Mouse (Mus musculus) cerebellum, adult 2 months (tissue): ENCODE data around the gene C330021F23Rik. TPM values are rescaled to one million over a fixed set of nuclear protein-coding genes. Genes with fewer than 3 reads are reported as not detected.

Source experiments
- DNase-seq, 2 experiments: peaks; one replicate each; pipeline ENCODE4 v3.0.0; 2021
- H3K27ac ChIP-seq: fragments of 200-500 bp; 2 replicates; pipeline ENCODE4 v1.5.1; 2012; ENCODE audit warnings: low read length, control low read depth, inconsistent platforms; ENCODE audit not compliant: insufficient read depth
- H3K27me3 ChIP-seq: fragments of 200-500 bp; 2 replicates; pipeline ENCODE4 v1.6.1; 2012; ENCODE audit warnings: inconsistent platforms, mild to moderate bottlenecking, low read length, moderate library complexity; ENCODE audit not compliant: control insufficient read depth, insufficient read depth
- H3K4me1 ChIP-seq: fragments of 200-500 bp; 2 replicates; pipeline ENCODE4 v1.6.1; 2011; ENCODE audit warnings: low read length; ENCODE audit not compliant: control insufficient read depth, insufficient read depth
- H3K4me3 ChIP-seq: fragments of 200-500 bp; replicated peaks from 2 replicates; pipeline ENCODE3; 2011; ENCODE audit warnings: mild to moderate bottlenecking, low read depth, low read length, control low read depth; ENCODE audit not compliant: insufficient read depth
- CTCF ChIP-seq: fragments of 200-500 bp; IDR thresholded peaks from 2 replicates; pipeline ENCODE4 v1.5.1; 2011; ENCODE audit warnings: low read depth, mild to moderate bottlenecking, control low read depth, low read length, moderate library complexity, borderline replicate concordance; ENCODE audit not compliant: insufficient read depth
- POLR2A ChIP-seq: fragments of 200-500 bp; IDR thresholded peaks from 2 replicates; pipeline ENCODE4 v1.6.1; 2011; ENCODE audit warnings: low read length, control low read depth, borderline replicate concordance; ENCODE audit not compliant: insufficient read depth
- WGBS: fragments of 180-500 bp; shearing (Covaris S2); methylation state at CpG from one replicate; pipeline ENCODE4 v1.1.7; 2018; 5-methylcytosine and 5-hydroxymethylcytosine counted together
- polyA plus RNA-seq: library from polyadenylated mRNA; depleted of rRNA; stranded (reverse); fragments of >200 nt; gene quantifications from 2 replicates; pipeline ENCODE4 v1.2.3, GENCODE M21; 2012

Gene C330021F23Rik
- polyA plus RNA-seq, 1 experiment, result 0.28 TPM

- DNase-seq, result peak in 1 of 2 experiments; percentile 40
- WGBS, result 13% methylated on average over 3 of the region's 3 CpGs
- Histone ChIP-seq H3K4me3 (no peak overlapping the region), H3K27ac (no peak overlapping the region), H3K27me3 (no peaks in the 10 kb centered on the region), H3K4me1 (peaks cover 5% of the 10 kb centered on the region)
- no peak for TF ChIP-seq CTCF
- TF ChIP-seq POLR2A, result no peak
Measured at GRCm38 (mm10) chr8:3593470-3593869, 25.7 kb downstream of the C330021F23Rik start.

- Histone ChIP-seq H3K27me3 (no peaks in the 10 kb centered on the region), H3K27ac (no peak overlapping the region), H3K4me3 (no peak overlapping the region), H3K4me1 (peaks cover 5% of the 10 kb centered on the region)
- TF ChIP-seq POLR2A (no peak), CTCF (no peak)
- no peak for DNase-seq
- WGBS, result 87% methylated on average over 2 of the region's 2 CpGs
Measured at GRCm38 (mm10) chr8:3594466-3594865, 26.7 kb downstream of the C330021F23Rik start.

DNA sequence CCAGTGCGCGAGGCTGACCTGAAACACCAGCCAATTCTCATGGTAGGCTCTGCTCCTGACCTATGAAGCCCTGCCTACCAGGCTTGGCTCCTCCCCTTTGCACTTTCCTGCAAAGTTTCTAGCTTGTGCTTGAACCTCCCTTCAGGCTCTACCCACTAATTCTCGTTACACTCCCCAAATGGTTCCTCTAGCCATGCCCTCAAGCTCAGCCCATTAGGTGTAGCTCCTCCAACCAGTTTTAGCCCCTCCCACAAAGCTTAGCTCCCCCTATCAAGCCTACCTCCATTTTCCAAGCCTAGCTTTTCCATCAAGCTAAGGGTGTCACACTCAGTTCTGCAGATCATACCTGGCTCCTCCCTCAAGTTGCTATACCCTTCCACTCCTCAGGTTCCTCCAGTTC lies 30.3 kb downstream of the C330021F23Rik start:
- peaks cover 5% of the 10 kb centered on the region for H3K4me1 ChIP-seq
- DNase-seq, result no peak
- H3K27ac ChIP-seq, result no peak overlapping the region
- TF ChIP-seq CTCF (no peak), POLR2A (no peak)
- H3K4me3 ChIP-seq, result no peak overlapping the region
- 69% methylated on average over 3 of the region's 3 CpGs for WGBS
- no peaks in the 10 kb centered on the region for H3K27me3 ChIP-seq

- Histone ChIP-seq H3K4me3 (no peak overlapping the region), H3K4me1 (no peaks in the 10 kb centered on the region), H3K27ac (no peak overlapping the region), H3K27me3 (no peaks in the 10 kb centered on the region)
- WGBS, result 70% methylated on average over 1 of the region's 1 CpGs
- TF ChIP-seq POLR2A, result no peak
- TF ChIP-seq CTCF, result no peak
- DNase-seq, result no peak
Measured at GRCm38 (mm10) chr8:3599219-3599618, 31.4 kb downstream of the C330021F23Rik start.

DNA sequence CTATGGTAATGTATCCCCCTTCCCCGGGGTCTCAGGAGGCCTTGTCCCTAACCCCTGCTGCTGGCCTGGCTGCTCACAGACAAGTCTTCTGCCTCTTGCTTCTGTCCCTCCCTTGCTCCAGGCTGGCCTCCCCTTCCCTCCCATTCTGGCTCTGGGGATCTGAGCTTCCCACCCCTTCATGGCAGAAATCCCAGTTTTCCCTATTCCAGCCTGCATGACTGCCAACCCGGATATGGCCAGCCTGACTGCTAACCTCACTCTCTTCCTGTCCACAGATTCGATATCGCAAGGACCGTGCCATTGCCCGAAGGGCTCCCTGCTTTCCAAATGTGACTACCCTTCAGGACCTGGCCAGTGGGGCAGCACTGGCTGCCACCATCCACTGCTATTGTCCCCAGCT lies 32.6 kb downstream of the C330021F23Rik start:
- no peak for DNase-seq
- 10% methylated on average over 6 of the region's 6 CpGs for WGBS

GRCm38 (mm10) chr8:3603439-3603838 lies 35.6 kb downstream of the C330021F23Rik start:
- WGBS, result 81% methylated on average over 13 of the region's 13 CpGs
- no peaks in the 10 kb centered on the region for H3K4me1 ChIP-seq
- TF ChIP-seq CTCF (no peak), POLR2A (no peak)
- no peak for DNase-seq
- no peak overlapping the region for H3K4me3 ChIP-seq
- no peak overlapping the region for H3K27ac ChIP-seq
- no peaks in the 10 kb centered on the region for H3K27me3 ChIP-seq

More for the DNA sequence above, 32.6 kb downstream of the C330021F23Rik start:
- no peak for TF ChIP-seq POLR2A
- TF ChIP-seq CTCF, result no peak
- no peak overlapping the region for H3K4me3 ChIP-seq
- no peaks in the 10 kb centered on the region for H3K27me3 ChIP-seq
- no peak overlapping the region for H3K27ac ChIP-seq
- H3K4me1 ChIP-seq, result no peaks in the 10 kb centered on the region

GRCm38 (mm10) chr8:3606593-3606992 lies 38.8 kb downstream of the C330021F23Rik start:
- Histone ChIP-seq H3K4me1 (peaks cover 10% of the 10 kb centered on the region), H3K27me3 (no peaks in the 10 kb centered on the region), H3K4me3 (no peak overlapping the region), H3K27ac (no peak overlapping the region)
- DNase-seq, result no peak
- 47% methylated on average over 16 of the region's 16 CpGs for WGBS
- TF ChIP-seq POLR2A (no peak), CTCF (no peak)

- WGBS, result 83% methylated on average over 7 of the region's 7 CpGs
- TF ChIP-seq POLR2A, result no peak
- TF ChIP-seq CTCF, result no peak
- no peak for DNase-seq
- Histone ChIP-seq H3K4me3 (no peak overlapping the region), H3K27me3 (no peaks in the 10 kb centered on the region), H3K27ac (no peak overlapping the region), H3K4me1 (peaks cover 10% of the 10 kb centered on the region)
Measured at GRCm38 (mm10) chr8:3607822-3608221, 40.0 kb downstream of the C330021F23Rik start.
